Mouse (Mus musculus) heart, adult 8-10 months (tissue): Measurements from ENCODE around the gene Elk3. TPM values are rescaled to one million over a fixed set of nuclear protein-coding genes. Genes with fewer than 3 reads are reported as not detected.
A peak's percentile ranks its signal among the peaks of the same experiment; 100 is the strongest.
"Not testable (repeated sequence)": the region's sequence is repeated elsewhere in the genome, so short reads cannot be mapped to it uniquely, and the experiment has no call there.

Experiments
- DNase-seq: peaks from one replicate; pipeline ENCODE4 v3.0.0; 2022; ENCODE audit warnings: low spot score
- total RNA-seq, 4 experiments: library from RNA; stranded (reverse); gene quantifications; 2 replicates each; pipeline ENCODE4 v1.2.4; 2022

Elk3 gene
- total RNA-seq, result 10 to 100 TPM; 32.0 to 37.6 (median 35.2) TPM

DNA sequence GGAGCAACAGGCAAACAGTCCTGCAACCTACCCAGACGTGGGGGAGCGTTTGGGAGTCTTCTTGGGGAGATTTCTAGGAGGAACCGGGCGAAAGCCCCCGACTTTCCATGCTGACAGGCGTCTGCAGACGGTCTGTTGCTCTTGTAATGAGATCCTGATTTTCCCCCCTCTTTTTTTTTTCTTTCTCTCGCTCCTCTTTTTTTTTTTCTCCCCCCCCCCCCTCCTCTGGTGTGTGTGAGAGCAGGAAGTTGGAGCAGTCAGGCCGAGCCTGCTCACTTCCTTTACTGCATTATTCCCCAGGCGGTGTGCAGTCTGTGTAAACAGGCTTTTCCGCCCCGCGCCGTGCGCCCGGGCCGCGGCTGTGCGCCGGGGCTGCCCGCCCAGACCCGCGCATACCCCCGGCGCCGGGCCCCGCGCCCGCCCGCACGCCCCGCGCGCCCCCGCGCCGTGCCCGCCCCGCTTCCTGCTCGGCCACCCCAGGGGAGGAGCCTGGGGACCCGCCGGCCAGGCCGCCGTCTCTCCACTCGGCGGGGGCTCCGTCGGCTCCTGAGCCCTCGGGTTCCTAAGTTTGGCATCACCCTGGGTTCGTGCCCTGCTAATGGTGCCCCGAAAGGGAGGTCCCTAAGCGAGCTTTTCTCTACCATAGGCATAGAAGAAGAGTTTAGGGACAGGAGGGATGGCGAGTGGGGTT lies at the start of gene Elk3:
Gene Elk3, minus strand, starts transcription at position 415 of the 691 bp plus-strand sequence.
- DNase-seq, result peak; percentile 79

DNA sequence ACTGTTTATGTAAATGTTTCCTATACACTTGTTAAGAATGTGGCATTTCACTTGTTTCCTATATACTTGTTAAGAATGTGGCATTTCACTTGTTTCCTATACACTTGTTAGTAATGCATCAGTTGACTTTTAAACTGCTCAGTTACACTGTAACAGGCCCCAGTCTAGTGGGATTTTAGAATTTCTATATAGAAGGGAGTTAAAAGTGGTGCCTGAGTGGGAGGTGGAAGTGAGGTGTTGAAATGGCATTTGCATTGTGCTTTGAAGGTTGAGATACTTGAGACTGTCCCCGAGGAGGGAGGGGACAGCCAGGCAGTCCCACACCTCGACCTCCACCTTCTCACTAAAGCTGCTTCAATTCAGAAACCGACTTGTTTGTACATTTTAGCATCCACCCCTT lies 49.7 kb upstream of the Elk3 start:
- no peak for DNase-seq

DNA sequence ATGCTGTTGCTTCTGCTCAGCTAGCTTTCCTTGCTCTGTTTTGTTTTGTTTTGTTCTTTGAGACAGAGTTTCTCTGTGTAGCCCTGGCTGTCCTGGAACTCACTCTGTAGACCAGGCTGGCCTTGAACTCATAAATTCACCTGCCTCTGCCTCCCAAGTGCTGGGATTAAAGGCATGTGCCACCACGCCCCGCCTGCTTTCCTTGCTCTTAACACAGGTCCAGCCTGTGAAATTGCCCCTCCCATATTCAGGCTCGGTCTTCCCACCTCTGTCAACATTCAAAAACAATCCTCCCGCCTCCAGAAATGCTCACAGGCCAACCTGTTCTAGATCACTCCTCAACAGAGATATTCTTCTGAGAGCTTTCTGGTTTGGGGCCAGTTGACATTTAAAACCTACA lies 49.3 kb upstream of the Elk3 start:
- DNase-seq, result not testable (repeated sequence)

DNA sequence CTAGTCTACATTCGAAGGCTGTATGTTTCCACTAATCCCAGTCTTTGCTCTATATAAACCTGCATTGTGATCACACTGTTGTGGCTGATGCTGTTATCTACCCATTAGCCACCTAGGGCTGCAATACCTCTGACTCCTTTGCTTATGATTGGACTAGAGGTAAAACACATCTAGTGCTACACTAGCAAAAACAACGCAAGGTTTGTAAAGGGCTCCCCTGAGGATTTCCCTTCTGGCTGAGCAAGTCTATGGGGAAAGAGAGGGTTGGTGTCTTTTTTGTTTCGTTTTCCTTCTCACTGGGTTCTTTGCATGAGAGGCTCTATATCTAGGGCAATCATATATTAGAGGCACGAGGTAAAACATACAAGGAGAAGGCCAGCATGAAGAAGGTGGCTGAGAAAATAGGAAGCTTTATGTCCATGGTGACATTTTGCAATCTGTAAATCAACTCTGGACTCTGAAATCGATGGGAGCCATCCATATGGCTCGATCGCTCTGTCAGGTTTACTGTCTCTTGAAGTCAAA lies 48.5 kb upstream of the Elk3 start:
- no peak for DNase-seq

DNA sequence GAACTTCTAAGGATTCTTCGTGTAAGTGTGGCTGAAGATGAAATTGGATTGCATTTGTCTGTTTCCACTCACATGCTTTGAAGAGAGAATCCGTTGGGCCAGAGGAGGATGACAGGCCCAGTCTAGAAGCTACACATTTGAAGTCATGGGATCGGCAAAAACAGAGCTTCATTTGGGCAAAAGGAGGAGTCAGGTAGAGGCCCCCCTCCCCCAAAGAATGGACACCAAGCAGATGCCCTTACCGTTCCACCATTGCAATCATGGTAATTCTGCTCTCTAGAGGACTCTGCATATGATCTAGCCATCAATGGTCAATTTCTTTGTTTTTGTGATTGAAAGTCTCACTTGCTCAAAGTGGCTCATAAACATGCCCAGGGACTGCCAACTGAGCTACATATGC lies 47.9 kb upstream of the Elk3 start:
- DNase-seq, result no peak

DNA sequence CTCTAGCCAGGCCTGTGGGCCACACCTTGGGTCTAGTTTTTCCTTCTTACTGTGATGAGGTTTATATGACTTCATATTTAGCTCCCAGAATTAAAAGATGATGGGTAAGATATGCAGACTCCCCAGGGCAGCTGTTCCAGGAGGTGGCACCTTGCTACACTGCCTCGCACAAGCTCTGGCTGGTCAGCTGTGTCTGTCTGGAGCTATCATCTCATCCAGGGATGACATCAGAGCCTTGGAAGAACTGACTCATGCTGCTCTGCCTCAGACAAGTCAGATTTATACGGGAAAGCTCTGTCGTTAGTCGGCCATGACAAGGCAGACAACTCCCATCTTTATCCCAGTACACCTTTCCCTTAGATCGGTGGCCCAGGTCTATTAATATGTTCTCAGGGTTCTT lies 46.2 kb upstream of the Elk3 start:
- no peak for DNase-seq

DNA sequence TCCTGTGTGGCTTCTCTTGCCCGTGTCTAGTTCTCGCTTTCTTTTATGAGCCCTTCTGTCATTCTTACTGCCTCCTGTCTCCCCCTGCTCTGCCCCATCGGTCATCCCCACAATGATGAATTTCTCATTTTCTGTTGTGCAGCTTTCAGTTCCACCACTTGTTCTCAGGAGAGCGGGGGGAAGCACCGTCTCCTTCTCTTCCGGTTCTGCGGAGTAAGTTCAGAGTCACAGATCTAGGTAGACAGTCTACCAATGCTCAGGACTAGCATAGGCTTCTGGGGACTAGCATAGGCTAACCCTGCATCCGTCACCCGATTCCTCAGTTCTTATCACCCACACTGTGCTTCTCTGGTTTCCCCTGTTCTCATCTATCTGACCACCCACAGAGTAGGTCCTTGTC lies 45.2 kb upstream of the Elk3 start:
- no peak for DNase-seq

DNA sequence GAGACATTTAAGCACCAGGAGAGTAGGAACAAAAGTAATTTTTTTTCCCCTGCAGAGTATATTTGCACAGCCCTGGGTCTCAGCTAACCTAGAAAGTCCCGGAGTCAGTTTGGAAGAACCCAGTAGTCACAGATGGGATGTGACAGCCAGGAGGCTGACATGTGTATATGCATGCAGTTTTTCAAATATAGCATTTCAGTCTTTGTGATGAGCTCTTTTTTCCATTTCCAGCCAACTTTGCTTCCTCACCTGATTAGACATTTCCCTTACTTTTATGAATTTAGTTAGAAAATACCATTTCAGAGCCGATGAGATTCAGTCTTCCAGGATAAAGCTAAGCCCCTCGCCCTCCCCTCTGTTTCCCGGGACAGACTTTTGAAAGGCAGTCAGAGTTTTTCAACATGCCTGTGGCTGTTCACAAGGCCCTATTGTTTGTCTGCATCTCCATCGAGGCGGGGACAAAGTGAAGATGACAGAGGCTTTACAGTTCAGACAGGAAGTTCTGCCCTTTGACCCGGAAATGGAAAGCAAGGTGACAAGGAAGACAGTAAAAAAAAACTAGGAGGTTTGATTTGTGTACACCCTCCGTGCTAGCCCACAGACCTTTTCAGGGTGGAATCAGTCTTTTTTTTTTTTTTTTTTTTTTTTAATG lies 44.5 kb upstream of the Elk3 start:
- no peak for DNase-seq

DNA sequence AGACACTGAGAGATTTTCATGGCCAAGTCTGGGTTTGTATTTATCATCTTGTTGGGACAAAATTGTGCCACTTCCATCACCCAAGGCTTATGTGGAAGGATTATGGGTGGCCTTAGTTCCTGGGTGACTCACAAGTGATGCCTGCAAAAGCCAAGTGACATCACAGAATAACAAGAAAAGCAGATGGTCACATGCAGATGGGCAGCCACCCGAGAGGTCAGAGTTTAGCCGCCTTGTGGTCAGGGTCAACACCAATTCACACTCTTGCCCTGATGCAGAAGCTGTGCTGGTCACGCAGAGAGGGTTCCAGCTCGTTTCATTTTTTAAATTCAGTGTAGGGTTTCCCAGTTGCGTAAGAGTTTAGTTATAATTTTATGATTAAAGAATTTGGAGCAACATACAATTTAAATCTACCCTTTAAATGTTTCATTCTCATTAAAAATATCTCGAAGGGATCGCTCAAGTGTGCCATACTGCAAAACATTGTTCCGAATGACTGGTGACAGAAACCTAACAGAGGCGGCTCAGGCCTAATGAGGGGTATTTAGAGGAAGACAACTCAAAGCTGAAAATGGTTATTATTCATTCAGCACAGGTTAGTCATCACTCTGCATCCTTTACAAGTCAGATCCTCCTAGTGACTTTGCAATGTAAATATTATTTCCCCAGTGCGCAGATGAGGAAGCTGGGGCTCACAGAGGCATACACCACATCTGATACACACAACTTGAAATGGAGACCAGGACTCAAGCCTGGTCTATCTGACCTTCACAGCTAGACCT lies 42.8 kb upstream of the Elk3 start:
- DNase-seq, result no peak

DNA sequence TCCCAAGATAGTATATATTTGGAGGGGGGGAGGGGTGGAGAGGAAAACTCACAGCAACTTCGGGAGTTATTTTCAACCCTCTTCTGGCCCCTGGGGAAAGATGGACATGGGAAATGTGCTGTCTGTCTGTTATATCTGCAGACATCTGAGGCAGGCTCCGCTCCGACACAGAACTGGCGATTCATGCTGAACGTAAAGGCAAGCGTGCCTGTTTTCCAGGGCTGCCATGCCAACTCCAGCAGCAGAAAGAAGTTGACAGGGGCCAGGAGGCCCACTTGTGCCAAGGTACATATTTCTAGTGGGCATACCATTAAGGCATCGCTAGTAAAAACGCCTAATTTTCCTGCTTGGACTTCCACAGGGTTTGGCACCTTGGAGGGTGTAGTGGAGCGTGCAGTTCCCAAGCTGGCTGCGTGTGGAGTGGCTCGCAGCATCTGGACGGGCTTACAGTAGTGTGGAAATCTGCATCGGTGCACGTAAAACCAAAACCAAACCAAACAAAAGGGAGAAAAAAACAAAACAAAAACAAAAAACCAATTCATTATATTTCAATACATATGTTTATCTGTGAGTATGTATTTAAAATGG lies 37.1 kb upstream of the Elk3 start:
- no peak for DNase-seq

DNA sequence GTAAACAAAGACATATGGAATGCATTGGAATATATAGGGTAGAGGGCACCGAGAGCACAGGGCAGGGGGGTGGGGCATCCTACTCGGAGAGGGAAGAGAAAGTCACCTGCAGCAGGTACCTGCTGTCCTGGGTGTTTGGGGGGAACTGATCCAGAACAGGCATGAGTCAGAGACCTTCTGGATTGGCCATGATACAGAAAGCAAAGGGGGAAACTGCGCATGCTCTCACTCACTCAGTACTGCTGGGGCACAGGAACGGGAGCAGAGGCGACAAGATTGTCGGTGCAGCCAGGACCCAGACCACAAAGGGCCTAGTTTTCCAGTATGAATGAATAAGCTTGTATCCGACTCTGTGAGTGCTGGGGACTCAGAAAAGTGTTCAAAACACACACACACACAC lies 36.5 kb upstream of the Elk3 start:
- DNase-seq, result no peak

DNA sequence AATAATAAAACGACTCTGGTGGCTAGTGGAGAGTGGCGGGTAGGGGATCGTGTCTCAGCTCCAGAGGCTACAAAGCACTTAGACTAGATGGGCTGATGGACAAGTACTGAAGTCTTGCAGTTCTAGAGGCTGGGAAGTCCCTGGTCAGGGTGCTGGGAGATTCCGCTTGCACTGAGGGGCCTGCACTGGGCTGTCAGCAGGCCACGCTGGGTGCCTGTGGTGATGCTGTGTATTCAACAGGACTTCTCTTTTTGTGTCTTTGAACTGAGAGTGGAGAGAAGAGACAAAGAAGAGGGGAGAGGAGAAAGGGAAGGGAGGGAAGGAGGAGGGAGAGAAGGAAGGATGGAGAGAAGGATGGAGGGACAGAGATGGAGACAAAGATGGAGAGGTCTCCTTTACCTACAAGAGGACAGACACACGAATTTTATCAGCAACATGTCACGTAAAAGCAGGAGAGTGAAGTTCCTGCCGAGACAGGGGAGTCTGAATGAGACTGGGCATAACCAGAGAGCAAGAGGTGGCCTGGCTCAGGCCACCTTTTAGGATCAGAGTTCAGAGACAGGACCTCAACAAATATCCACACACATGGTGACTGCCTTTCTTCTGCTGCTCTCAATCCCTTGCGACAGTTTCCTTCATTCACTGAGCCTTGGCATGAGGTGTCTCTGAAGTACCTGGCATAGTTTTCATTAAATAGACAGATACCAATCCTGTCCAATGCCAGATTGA lies 35.4 kb upstream of the Elk3 start:
- DNase-seq, result no peak

DNA sequence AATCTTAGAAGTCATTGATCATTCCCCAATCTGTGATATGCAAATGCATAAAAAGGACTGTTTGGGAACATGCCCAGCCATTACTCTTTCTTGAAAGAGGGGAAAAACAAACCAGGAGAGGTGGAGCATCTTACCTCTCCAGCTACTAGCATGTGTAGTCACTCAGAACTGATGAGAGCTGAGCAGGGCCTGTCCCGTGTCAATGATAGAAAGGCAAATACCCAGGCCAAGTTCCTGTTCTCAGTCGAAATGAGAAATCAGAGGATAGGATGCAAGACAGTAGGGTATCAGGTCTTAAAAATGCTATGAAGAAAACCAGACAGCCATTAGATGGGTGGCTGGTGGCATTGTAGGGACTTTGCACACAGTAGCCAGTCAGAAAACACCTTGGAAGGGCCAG lies 34.6 kb upstream of the Elk3 start:
- DNase-seq, result no peak

DNA sequence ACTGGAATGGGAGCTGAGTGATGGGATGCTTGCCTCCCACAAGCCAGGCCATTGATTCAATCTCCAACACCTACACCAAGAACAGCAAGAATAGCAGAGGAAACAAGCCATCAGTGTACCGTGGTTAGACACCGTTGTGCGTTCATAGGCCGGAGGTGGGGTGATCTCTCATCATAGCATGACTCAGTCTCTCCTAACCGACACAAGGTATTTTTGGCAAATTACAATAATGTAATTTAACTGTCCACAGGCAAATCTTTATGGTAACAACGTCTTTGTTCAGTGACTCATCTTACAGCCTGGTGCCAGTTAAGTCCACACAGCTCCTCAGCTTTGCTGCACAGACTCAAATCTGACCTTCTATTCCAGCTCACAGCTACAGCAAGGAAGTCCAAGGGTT lies 32.5 kb upstream of the Elk3 start:
- DNase-seq, result no peak

DNA sequence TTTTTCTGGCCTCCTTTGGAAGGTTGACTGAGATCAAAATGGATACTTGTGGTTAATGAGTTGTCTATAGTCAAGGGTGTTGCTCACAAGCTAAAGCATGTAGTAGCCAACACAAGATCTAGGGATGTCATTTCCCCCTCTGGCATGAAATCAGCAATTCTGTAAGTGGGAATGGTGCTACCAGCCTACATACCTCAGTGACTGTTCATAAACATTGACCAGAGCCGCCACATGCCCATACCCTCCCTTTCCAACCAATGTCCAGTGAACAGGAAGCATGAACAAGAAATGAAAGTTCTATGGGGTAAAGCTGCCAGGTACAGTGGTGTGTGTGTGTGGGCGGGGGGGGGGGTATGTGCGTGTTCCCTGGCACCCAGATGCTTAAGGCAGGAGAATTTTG lies 32.1 kb upstream of the Elk3 start:
- DNase-seq, result no peak

DNA sequence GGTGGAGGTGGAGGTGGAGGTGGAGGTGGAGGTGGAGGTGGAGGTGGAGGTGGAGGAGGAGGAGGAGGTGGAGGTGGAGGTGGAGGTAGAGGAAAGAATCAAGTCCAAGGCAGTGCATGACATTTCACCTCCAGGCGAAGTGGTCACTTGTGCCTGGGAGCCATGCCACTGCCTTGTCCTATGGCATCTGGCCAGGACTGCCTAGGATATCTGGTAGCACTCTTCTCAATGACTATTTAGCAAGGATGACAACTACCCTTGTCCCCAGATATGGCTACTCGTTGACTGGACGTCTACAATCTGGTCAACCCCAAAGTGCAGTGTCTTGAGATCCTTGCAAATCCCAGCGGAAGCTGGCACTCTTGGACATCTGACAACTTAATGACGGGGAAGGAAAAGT lies 27.6 kb upstream of the Elk3 start:
- DNase-seq, result no peak

DNA sequence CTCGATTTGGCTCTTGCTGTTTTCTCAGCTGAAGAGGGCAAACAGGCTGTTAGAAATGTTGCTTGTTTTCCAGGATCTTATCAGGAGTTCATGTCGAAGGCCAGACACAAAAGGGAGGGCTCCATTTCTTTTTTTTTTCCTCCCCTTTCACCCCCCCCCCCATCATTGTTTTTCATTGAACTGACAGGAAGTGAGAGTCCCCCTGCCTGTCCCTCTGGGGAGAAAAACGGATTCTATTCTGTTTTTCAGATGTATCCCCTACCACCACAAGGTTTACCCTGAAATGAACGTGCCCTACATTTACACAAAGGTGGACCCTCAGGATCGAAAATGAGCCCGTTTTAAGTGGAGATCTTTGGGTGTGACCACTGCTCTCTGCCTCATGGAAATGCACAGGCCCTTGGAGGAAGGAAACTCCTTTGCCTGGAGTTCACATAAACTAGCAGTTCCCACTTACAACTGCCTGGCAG lies 25.6 kb upstream of the Elk3 start:
- DNase-seq, result peak; percentile 62

DNA sequence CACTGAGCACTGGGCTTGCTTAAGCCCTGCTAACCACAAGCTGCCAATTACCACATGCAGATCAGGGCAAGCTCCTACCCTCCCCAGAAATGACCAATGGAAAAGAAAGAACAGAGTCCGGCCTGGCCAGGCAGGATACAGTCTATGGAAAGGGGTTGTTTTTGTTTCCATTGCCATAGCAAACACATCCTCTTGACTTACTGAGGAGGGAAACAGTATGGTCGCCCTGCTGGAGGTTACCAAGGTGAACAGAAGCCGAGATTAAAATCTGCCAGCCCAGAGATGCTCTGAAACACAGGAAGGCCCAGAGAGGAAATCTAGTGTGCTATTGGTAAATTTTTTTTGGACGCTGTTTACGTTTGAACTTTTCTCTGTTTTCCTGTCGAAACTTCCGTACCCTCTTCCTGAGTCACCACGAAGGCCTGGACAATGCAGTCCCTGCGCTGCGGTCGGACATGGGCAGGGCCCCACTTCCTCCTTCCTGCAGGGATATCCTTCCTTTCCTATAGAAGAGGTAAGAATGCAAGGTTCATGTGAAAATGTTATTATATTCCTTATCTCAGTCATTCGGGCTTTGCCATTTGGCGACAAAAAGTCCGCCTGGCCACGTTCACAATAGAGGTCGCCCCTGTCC lies 25.0 kb upstream of the Elk3 start:
- DNase-seq, result peak; percentile 93

DNA sequence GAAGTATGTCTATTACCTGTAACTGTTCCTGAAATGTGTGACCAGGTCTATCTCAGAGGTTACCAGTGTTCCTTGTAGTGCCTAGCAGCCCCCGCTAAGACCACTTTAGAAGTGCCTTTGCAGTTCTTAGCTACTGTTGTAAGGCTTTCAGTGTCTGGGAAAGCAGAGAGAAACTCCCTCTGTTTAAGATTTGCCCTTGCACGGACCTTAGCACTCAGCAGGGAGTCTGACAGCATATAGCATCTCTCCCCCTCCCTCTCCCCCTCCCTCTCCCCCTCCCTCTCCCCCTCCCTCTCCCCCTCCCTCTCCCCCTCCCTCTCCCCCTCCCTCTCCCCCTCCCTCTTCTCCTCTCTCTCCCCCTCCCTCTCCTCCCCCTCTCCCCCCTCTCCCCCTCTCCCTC lies 24.1 kb upstream of the Elk3 start:
- no peak for DNase-seq

DNA sequence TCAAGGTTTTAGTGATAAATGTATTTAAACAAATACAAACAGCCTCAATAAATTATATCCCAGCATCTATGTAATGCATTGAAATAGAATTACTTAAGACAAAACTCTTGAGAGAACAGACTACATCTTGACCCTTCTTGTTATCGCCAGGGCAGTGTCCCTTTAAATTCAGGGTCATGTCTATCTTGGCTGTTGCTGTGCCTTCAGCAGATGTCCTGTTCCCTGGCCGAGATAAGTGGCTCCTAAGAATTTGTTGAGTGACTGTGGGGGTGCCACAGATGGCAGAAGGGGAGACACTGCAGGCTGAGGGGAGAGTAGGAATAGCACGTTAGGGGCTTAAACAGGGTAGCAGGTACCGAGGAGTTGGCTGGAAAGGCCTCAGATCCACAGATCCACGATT lies 22.3 kb upstream of the Elk3 start:
- DNase-seq, result no peak

DNA sequence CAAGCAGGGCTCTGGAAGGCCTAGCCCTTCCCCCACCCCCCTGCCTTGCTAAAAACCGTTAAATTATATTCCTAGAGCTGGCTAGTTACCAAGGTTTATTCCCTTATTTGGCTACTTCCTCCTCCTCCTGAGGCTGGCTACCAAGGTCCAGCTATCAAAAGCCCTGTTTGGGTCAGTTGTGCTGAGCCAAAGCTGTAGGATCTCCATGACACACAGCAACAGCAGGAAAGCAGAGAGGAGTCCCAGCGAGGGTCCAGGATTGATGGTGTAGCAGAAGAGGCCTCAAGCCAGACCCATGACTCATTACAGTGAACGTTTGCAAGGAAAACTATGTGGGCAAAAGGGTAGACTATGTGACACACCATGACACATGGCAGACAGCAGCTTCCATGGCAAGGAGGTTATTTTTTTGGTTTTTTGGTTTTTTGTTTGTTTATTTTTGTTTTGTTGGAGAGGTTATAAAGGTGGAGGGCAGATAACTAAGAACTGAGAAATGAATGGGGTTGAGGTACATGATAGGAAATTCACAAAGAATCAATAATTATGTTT lies 21.4 kb upstream of the Elk3 start:
- DNase-seq, result no peak
